Mouse (Mus musculus) frontal cortex, postnatal 14 days (tissue): ENCODE data around the gene Cdhr2.

Experiments
- DNase-seq, 2 experiments: peaks; one replicate each; pipeline ENCODE4 v3.0.0; 2022; ENCODE audit warnings: low spot score in 2 of 2

Gene Cdhr2

DNA sequence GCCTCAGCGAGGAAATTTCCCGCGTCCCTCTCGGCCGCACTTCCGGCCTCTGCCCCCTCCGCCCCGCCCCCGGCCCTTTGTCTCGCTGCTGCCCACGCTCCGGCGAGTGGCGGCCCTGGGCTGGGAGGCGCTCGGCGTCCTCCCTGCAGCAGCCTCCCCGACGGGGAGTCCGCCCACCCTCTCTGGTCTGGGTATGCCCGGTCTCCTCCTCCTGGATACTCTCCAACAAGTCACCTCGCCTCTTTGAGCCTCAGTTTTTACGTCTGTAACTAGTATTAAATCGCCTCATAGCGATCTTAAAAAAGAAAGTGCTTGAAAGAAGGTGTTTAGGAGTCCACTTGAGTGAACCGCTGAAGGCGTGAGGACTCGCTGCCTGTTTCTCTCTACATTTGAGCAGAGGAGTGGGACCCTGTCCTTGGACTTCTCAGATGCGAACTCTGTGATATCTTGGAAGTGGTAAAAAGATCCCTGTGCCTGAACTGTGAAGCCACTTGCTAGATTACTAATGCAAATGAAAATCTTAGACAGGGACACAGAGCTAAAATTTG is 48.7 kb downstream of the Cdhr2 start, which contains the start of gene Gprin1:
Gene Gprin1 (minus strand): TSS at position 11 of the 548 bp plus-strand sequence.
- no peak for DNase-seq

DNA sequence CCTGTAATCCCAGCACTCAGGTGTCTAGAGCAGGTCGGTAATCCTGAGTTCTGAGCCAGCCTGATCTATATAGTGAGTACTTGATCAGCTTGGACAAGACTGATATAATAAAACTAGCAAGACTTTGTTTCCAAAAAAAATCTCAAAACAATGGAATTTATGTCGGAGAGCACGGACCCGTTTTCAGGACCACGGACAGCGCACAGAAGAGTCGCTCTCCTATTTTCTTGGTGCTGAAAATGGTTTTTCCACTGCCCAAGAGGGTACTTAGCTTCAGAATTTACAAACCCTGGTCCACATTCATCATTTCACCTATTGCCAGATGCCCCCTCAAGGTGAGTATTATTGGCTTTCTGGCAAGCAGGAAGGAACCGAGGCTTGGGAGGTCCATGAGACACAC is 49.4 kb downstream of the Cdhr2 start:
- DNase-seq, result no peak

DNA sequence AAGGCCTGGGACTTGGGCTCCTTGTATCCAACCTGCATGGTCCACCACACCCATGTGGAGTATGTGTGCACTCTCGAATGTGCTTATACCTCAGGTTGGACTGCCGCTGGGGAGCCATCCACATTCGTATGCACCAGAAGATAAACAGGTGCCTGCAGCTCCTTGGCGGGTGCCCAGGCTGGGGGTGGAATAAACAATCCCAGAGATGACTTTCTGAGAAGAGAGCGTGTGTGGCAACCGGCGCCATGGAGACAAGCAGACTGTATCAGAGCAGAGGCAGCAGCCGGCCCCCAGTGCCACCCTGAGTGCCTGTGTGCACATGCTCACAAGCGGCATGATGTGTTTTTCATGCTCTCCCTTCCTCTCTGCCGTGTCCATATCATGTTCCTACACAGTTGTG is 51.4 kb downstream of the Cdhr2 start:
- peak; percentile 78 to 82 for DNase-seq

DNA sequence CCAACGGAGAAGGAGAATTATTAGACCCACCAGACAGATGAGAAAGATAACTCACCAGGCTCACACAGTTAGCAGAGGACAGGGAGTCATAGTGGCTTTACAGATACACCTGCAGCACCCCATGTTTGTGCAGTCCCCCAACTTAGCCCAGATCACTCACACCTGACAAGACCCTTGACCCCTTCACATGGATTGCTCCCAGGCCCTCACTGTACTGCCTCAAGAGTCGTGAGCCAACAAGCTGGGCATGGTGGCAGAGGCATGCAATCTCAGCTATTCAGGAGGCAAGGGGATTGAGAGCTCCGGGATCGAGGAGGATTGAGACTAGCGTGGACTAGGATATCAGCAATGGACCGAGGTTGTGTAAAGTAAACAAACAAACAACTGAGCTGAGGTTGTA is 52.5 kb downstream of the Cdhr2 start:
- no peak for DNase-seq

DNA sequence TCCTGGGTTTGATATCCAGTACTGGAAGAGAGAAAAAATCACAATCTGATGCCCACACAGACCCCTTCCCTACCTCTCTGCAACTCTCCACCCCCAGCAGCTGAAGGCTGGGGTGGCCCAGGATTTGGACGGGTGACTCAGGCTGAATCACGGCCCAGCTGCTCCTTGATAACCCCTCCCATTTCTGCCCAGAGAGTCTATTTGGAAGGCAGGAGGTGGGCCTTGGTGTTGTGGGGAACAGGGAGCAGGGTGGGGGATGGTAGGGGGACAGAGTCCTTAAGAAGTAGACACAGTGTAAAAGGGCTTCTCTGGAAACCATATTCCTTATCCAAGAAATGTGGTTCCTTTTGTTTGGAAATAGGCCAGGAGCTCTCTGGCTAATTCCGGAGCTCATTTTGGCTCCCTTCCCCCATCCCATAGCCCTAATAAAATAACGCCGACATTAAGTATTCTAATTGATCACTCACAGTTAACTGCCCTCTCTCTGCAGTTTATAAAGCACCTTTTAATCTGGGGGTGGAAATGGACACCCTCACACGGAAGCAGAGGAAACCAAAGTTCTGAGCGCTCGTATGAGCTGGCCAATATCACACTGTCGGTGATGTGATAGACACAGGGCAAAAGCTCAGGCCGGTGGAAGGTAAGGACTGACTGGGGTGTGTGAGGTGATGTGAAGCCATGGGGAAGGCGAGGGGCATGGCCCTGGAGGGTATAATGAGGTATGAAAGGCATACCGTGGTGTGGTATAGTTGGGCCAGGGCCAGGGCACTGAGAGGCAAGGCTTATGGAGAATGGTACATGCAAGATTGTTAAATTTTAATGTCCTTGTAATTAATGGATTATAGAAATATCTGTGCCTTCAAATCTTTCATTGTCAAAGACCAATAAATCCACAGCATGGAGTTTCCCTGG is 53.2 kb downstream of the Cdhr2 start:
- peak in 1 of 2 experiments; percentile 5 for DNase-seq

DNA sequence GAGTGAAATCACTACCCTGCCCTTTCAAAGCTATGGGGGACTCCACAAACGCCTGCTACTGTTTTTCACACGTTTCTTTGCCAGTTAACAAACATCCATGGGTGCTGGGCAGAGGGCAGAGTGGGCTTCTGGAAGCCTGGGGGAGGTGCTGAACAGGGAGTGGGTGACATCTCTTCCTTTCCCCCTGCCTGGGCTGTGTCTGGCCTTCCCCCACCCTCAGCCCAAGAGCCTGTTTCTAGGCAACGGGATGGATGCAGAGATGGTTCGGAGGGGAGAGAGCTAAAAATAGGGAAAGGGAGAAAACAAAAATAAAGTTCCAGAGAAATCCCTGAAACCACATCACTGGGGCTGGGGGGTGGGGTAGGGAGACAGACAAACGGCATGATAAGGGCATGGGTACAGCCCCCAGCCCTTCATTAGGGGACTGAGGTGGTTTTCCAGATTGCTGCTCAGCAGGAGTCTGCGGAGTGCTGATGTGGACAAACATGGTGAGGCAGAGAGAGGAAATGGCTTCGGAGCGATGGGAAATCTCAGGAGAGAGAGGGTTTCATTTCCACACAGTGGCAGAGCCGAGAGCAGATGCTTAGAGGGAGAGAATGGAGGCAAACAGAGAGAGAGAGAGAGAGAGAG is 54.1 kb downstream of the Cdhr2 start:
- DNase-seq, result no peak

DNA sequence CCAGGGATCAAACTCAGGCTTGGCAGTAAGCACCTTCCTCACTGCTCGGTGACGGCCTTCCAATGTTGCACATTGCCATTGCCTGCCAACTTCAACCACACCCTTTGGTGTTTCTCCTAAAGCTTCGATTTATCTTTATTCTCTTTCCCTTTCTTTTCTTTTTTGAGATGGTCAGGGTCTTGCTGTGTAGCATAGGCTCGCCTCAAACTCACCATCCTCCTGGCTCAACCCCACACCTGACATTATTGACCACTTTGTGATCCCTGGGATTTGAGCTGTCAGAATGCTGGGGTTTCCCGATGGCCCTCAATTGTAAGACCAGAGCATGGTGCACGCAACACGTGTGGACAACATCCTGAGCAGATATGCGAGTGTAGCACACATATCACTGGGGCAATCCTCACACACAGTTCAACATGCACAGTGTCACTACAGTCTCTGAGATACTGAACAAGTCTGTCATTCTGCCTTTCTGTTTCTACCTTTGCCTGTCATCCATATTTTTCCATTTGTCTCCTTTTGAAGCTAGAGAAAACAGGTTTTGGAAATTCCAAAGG is 55.0 kb downstream of the Cdhr2 start:
- no peak for DNase-seq

DNA sequence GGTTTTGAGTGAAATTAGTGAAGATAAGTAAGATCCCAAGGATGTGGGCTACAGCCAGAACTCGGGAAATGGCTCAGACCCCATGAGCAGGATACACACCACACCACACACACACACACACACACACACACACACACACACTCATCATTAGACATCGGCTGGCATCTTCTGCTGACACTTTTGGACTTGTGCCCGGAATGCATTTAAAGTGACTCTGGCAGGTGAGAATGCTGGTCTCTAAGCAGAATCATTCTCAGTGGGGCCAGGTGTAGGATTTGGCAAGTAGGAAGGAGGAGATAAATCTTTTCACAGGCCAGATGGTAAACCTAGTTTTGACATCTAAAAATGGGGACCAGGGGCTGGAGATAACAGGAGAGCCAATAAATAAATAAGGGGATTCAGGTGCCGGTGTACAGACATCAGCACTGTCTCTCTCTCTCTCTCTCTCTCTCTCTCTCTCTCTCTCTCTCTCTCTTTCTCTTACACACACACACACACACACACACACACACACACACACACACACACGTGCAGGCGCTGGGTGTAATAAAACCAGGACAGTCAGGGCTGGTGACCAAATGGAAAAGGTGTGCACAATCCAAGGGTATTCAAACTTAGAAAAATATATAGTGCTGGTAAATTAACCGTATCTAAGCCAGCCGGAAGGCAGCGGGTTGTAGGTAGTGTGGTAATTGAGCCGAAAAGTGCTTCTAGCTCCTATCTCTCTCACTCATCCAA is 56.0 kb downstream of the Cdhr2 start:
- DNase-seq, result no peak

DNA sequence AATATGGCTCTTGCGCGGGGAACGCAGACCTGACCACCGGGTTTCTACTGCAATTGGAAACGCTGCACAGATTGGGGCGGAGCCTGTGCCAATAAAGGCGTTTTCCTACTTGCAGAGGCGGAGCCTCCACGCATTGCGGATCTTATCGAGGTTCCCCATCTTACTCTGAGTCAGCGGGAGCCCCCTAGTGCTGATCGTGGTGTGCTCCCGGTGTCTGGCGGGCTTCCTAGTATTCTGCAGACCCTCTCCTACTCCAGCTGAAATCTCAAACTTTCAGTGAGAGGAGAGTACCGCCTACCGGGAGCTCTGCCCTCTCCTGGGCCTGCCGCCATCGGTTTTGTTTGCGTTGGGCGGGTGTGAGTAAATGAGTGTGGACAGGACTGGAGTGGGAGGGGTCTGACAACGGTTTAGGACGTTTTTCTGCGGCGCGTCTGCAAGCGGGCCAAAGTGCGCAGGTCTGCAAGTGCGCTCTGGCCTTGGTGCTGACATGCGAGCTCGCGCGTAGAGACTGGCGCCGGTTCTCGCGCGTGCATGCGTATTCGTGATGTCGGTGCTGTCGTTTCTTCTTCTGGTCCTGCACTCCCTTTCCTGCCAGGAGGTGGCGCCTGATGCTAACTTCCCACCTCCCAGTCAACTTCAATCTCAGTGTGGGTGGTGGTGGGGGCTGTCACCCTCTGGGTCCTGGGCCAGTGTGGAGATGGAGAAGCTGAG is 56.9 kb downstream of the Cdhr2 start:
- peak; percentile 87 for DNase-seq

DNA sequence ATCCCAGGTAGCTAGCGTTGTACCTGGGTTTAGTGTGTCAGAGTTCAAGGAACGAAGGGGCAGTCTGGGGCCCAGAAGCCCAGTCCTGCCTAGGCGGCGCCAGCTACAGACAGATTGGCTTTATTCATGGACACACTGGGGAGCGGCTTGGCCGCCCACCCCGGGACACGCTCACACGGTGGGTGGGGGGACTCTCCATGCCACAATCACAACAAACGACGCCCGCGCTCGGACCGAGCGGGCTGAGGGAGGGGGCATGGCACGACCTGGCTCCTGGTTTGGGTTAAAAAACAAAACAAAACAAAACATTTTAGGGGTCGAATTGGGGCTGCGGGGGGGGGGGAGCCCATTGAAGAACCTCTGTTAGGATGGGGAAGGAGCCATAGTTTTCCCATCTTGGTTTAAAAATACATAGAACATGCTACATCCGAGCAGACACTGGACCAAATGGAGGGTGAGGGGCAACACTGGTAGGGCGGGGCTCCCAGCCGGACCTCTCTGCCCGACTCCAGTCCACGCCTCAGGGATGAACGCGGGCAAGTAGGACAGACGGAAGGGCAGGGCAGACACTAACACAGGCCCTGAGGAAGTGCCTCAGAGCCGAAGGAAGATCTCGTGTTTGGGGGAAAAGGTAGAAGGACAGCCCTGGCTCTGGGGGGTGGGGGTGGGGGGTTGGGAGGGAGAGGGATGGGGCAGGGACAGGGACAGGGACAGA is 57.7 kb downstream of the Cdhr2 start:
- no peak for DNase-seq

DNA sequence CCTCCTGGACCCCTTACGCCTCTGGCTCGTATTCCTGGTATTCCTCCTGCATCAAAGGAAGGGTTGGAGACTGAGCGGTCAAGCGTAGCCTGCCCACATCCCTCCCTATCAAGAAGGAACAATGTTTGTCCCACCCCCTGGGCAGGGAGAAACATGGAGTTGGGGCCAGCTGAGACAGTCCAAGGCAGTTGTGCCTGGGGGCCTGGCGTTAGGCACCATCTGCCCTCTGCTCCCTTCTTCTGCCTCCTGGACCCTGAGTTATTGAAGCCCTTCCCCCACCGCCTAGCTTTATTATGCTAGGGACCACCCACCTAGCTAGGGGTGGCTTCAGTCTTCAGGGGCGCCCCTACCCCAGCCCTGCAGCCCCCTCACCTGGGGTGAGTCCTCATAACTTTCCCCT is 58.2 kb downstream of the Cdhr2 start:
- no peak for DNase-seq

DNA sequence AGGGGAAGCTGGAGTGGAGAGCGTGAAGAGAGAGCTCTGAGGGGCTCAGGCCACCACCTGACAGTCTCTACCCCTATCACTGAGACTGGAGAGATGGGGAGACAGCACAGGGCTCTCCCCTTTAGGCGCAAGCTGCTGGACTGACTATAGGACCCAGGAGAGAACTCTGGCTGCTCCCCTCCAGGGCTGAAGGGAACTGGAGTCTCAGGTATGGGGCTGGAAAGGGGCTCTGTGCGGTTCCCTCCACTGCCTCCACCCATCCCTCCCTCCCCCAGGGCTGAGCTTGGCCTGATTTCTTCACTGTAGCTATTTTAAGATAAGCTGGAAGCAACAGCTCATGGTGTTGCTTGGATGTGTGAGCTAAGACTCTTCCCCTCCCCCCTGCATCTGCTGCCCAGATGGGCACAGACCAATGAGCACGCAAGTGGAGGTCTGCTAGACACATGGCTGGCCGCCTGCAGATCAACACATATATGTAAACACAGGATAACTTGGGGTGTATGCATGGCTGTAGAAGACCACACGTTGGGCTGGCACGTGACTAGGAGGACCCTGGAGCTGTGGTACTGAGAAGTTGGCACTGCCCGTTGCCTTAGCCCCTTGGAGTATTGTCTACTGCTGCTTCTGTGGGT is 59.0 kb downstream of the Cdhr2 start:
- peak; percentile 74 to 80 for DNase-seq

DNA sequence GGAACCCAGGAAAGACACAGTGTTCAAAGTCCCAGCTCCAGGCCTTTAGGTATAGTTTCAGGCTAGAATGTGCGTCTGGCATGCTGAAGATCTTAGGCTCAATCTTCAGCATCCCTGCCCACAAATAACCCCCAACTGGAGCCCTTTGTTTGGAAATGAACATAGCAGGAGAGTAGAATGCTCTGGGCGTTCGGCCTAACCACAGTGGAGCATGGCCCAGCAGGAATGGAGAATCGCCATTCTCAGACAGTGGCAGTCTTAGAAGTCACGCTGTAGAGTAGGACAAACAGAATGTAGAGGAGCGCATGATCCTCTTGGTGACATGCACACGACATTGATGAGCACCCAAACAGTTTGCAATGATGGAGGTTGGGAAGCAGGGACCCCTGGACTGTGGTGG is 59.6 kb downstream of the Cdhr2 start:
- no peak for DNase-seq

DNA sequence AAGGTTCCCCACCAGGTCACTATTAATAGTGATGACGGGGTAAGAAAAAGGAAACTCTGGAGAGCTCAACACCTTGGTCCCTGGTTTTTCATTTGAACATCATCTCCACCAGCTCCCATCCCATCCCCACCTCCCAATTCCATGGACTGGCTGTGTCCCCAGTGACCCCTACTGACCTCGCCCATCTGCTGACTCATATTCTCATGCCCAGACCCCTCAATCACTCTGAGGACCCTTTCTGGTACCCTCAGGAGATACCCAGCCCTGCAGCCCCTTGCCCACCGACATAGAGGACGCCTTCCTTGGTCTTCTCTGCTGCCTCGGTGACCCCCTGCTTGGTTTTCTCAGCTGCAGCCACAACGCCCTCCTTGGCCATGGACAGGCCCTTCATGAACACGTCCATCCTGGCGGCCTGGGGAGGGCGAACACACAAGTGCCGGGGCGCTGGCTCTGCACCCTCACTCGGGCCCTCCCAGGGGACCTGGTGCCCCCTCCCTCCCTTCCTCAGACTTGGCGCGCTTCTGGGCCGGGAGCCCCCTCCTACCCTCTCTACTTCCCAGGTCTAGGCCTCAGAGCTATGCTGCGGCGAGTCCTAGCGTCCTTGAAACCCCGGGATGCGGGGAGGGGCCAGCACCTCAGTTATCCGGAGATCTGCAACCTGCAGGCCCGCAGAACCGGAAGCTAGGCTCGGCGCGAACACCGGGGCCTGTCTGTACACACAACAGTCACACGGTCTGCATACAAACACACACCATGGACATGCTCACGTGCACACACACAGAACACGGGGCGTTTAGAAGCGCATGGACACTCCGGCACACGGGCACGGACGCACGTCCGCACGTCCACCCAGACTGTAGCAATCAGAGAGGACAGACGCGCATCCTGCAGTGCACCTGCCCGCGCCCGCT is 64.3 kb downstream of the Cdhr2 start:
- DNase-seq, result no peak

DNA sequence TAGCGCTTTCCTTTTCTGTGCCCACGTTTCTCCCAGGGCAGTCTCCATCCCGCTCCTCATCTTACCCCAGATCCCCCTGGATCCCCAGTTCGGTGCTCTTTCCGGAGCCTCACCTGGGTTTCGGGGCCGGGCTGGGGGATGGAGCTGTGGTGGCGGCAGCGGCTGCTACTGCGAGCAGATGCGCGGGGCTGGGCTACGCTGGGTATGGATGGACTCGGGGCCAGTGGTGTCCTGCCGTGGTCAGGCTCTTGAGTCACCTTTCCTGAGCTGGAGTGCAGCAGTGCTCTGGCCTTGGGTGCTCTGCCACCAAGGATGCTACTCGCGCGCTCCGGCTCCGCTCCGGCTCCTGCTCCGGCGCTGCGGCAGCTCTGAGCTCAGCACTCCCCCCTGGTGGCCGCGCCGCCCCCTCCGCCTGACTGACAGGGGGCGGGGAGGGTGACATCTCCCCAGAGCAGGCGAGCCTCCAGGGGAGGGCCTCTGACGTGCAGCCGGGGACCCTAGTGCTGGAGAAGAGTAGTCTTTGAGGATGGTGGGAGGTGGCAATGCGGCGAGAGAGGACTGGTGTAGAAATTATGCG is 65.0 kb downstream of the Cdhr2 start, which contains the start of gene Sncb:
Gene Sncb (minus strand): TSS at position 404 of the 577 bp plus-strand sequence.
- peak; percentile 73 to 81 for DNase-seq

DNA sequence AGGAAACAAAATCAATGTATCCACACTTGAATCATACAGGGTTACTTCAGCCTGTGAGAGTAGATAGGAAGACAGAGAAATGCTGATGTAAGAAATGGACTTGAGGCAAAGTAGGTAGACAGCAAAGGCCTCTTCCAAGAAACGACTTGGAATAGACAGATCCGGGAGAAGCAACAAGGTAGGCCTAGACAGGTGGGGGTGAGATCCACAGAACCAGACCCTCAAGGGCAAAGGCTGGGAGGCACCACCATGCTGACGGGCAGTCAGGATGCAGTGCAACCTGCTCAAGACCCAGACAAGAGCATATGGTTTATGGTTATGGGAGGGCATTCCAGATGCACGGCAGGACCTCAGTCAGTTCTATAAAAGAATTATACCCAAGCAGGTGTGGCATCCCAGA is 65.8 kb downstream of the Cdhr2 start:
- no peak for DNase-seq

DNA sequence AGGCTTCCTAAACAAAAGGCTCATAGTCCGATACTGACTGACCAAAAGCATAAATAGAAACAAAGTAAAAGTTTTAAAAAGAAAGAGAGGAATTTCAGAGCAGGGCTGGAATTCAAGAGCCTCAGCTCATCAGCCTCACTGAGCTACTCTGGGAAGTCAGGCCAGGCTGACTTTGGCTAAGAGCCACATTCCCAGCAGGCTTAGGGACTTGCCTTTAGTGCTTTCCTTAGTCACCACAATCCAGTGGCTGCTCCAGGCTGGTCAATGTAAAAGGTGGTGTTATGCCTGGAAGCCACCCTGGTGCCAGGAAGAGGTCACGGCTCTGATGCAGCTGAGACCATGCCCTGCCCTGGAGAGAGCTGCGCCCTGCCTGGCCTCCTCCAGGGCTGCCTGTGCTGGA is 79.3 kb downstream of the Cdhr2 start:
- no peak for DNase-seq

DNA sequence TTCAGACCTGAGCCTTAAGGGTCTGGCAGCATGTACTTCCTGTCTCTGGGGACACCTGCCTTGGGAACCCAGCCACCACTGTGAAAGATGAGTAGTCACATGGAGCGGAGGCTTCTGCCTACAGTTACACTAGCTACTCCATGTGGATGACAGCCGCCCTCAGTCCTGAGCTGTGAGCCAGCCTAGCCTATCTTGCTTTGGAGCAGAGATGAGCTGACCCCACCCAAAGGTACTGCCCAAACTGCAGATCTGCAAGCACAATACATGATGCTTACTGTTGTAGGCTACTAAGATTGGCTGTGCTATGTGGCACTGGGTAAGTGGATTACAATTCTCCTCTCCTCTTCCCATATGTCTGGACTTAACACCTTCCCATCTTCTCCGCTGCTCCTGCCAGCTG is 79.8 kb downstream of the Cdhr2 start:
- DNase-seq, result no peak

DNA sequence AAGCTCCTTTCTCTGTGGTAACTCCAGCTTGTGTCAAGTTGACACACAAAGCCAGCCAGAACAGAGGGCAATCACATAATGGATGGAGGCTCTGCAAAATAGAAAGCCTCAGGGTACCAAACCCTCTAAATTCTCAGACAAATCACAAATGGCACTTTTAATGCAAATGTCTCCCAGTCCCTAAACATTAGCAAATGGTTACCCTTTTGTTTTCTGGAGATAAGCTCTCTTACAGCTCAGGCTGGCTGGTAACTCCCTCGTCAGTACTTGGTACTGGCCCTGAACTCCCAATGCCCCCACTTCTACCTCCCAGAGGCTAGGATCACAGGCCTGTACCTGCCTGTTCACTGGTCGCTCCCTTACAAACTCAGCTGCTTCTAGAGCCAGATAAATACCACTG is 82.0 kb downstream of the Cdhr2 start:
- DNase-seq, result no peak
